Mouse (Mus musculus) adrenal gland, postnatal 36 days (tissue): ENCODE results near the gene Tgif2lx2. TPM values are rescaled to one million over a fixed set of nuclear protein-coding genes. Genes with fewer than 3 reads are reported as not detected.
"Not testable (repeated sequence)": the region's sequence is repeated elsewhere in the genome, so short reads cannot be mapped to it uniquely, and the experiment has no call there.

Experiments
- DNase-seq, 2 experiments: peaks; one replicate each; pipeline ENCODE4 v3.0.0; 2021; ENCODE audit warnings: mixed read lengths in 1 of 2
- long read RNA-seq, 2 experiments: library from polyadenylated mRNA; stranded (forward); transcript quantifications; one replicate each; pipeline ENCODE4 v2.0.0; 2021; ENCODE audit warnings: borderline sequencing depth in 2 of 2
- total RNA-seq, 2 experiments: library from RNA; stranded (reverse); gene quantifications; 2 replicates each; pipeline ENCODE4 v1.2.3; 2021

Gene Tgif2lx2
- total RNA-seq = not detected
- long read RNA-seq, experiment 1 = 0 reads
- long read RNA-seq, experiment 2 = 0 reads

DNA sequence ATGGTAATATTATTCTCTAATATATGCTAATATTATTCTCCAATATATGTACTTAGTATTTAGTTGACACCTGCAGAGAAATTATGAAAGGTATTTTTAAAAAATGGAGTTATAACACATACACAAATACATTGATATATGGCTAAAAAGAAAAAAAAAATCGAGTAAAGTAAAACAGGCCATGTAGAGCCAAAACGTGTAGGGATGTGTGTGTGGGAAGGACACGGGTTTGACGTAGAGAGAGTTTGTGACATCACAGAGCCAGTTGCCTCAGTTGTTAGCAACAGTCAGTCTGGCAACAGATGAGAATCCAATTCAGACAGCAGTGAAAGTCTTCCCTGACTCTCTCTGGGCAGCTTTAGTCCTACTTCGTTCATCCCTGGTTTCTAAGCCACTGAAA is at the start of gene Tgif2lx2:
Gene Tgif2lx2 (plus strand): TSS at position 301 of the 400 bp plus-strand sequence.
- DNase-seq = not testable (repeated sequence)

Other genes with a start within 250 kb of the Tgif2lx2 start
- gene Tgif2lx1, start 53.5 kb downstream of the Tgif2lx2 start, total RNA-seq = not detected